Mouse (Mus musculus): Measurements from ENCODE around the gene Olfr914. TPM values are rescaled to one million over a fixed set of nuclear protein-coding genes. Genes with fewer than 3 reads are reported as not detected.

The Olfr914 gene
- total RNA-seq (2021), result not detected

GRCm38 (mm10) chr9:38604802-38605201, at the start of gene Olfr914:
Gene Olfr914, plus strand, starts transcription at chr9:38605102.
- no peak for DNase-seq
- intact Hi-C loops (cut with DNase I), result no loop called here

- intact Hi-C loops (cut with DNase I), result loop anchor here (2.0 kb wide), 1 partner anchor 41 kb away; no protein-coding TSS in a partner anchor
- no peak for DNase-seq
These were observed 25.0 kb upstream of the Olfr914 start, which contains the start of gene Olfr912 for GRCm38 (mm10) chr9:38579878-38580277. Gene Olfr912, plus strand, starts transcription at chr9:38580178.

DNA sequence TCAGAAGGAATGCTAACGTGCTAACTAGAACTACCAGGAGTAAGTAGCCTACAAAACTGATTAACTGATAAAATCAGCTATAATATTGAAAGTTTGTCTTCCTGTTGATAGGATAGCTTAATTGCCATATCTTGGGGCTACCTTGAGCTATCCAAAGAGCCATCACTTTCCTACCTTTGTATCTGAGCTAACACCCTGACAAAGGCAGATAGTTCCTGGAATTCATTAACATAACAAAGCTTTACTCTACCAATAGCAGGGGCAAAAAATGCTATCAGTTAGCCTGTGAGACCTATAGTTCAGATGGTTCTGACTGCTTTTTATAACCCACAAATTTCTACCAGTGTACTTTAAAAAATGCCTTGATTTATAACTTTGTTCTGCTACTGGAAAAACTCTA, 13.8 kb upstream of the Olfr914 start:
- intact Hi-C loops (cut with DNase I), result no loop called here
- DNase-seq, result no peak

DNA sequence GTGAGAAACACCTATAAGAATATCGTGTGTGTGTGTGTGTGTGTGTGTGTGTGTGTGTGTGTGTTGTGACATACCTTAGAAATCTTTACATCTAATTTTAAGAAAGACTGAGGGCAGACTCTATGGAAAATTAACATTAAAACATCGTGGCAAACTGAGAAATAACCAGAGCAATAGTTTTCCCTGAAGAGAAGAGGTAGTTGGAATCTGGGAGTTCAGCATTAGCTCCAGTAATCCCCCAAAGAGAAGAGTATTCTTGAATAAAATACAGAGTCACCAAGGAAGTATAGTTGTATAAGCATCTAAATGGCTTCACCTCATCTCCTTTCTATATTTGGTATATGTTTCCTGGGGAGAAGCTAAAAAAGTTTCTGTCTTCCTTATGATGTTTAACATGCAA, 12.4 kb upstream of the Olfr914 start, which contains the start of gene Olfr913:
Olfr913 (plus strand) TSS at position 301 of the 400 bp plus-strand sequence.
- intact Hi-C loops (cut with DNase I), result no loop called here
- DNase-seq, result no peak

GRCm38 (mm10) chr9:38632406-38632805, 27.5 kb downstream of the Olfr914 start:
- intact Hi-C loops (cut with DNase I), result no loop called here
- DNase-seq, result no peak

- DNase-seq, result no peak
- intact Hi-C loops (cut with DNase I), result no loop called here
These were observed 54.9 kb downstream of the Olfr914 start, which contains the start of gene Olfr916 for GRCm38 (mm10) chr9:38659775-38660174. Gene Olfr916, minus strand, starts transcription at chr9:38659875.

Other genes with a start within 250 kb of the Olfr914 start
- not detected for gene Olfr250, start 238.2 kb upstream of the Olfr914 start, total RNA-seq (2021)
- gene Olfr251, start 228.0 kb upstream of the Olfr914 start, total RNA-seq (2021), result not detected
- gene Olfr147, start 203.4 kb upstream of the Olfr914 start, total RNA-seq (2021), result not detected
- gene Olfr901, start 175.6 kb upstream of the Olfr914 start, total RNA-seq (2021), result not detected
- gene Olfr902, start 157.4 kb upstream of the Olfr914 start, total RNA-seq (2021), result not detected
- gene Olfr904, start 142.0 kb upstream of the Olfr914 start, total RNA-seq (2021), result not detected
- not detected for gene Olfr905, start 134.0 kb upstream of the Olfr914 start, total RNA-seq (2021)
- not detected for gene Olfr906, start 118.0 kb upstream of the Olfr914 start, total RNA-seq (2021)
- not detected for gene Olfr907, start 109.3 kb upstream of the Olfr914 start, total RNA-seq (2021)
- not detected for gene Olfr911-ps1, start 83.5 kb upstream of the Olfr914 start, total RNA-seq (2021)
- not detected for gene Olfr910, start 67.3 kb upstream of the Olfr914 start, total RNA-seq (2021)
- not detected for gene Olfr912, start 24.9 kb upstream of the Olfr914 start, total RNA-seq (2021)
- not detected for gene Olfr913, start 12.3 kb upstream of the Olfr914 start, total RNA-seq (2021)
- gene Olfr916, start 54.8 kb downstream of the Olfr914 start, total RNA-seq (2021), result not detected
- not detected for gene Olfr917, start 60.7 kb downstream of the Olfr914 start, total RNA-seq (2021)
- not detected for gene Olfr918, start 69.5 kb downstream of the Olfr914 start, total RNA-seq (2021)
- gene Olfr919, start 98.6 kb downstream of the Olfr914 start, total RNA-seq (2021), result not detected
- 10 to 100 TPM; 29.9 to 34.3 TPM for gene Vwa5a, start 113.2 kb downstream of the Olfr914 start, total RNA-seq (2021)
- gene Olfr920, start 147.2 kb downstream of the Olfr914 start, total RNA-seq (2021), result under 1 TPM; 0.07 to 0.12 TPM
- not detected for gene Olfr921, start 168.0 kb downstream of the Olfr914 start, total RNA-seq (2021)
- gene Olfr922, start 209.5 kb downstream of the Olfr914 start, total RNA-seq (2021), result not detected
- gene Olfr923, start 221.4 kb downstream of the Olfr914 start, total RNA-seq (2021), result not detected
- not detected for gene Olfr924, start 239.3 kb downstream of the Olfr914 start, total RNA-seq (2021)
- gene Olfr26, start 250.0 kb downstream of the Olfr914 start, total RNA-seq (2021), result not detected

All from heart, postnatal 10 days (tissue).